Mouse (Mus musculus) heart, adult 2 months (tissue): ENCODE results near the gene Pglyrp4.

ENCODE experiments used
- CTCF ChIP-seq: fragments of 200-600 bp; IDR thresholded peaks from 2 replicates; pipeline ENCODE4 v1.8.1; 2022; ENCODE audit warnings: antibody characterized with exemption, mild to moderate bottlenecking, moderate library complexity
- EP300 ChIP-seq: fragments of 200-500 bp; IDR thresholded peaks from 2 replicates; pipeline ENCODE4 v1.6.1; 2011; ENCODE audit warnings: low read depth, low read length, control low read depth; ENCODE audit not compliant: insufficient read depth
- POLR2A ChIP-seq: fragments of 200-500 bp; IDR thresholded peaks from 2 replicates; pipeline ENCODE4 v1.6.1; 2011; ENCODE audit warnings: mild to moderate bottlenecking, low read depth, low read length, control low read depth; ENCODE audit not compliant: insufficient read depth

DNA sequence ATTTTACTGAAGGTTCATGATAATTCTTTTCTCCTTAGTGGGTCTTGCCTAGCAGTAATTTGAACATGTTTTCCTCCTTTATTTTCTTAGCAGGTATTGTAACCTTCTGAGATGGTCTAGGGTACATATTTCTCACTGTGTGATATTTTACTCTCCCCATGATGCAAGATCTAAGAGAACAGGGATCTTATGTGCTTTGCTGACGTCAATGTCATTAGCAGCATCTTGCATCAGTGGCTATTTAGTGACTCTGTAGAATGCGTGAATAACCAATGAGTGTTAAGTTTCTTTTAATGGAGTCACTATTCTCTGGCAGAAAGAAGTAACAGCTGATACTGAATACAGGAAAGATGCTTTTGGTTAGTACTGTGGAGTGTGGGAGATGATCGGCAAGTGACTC, 42.8 kb upstream of the Pglyrp4 start:
- TF ChIP-seq CTCF: no peak
- no peak for TF ChIP-seq POLR2A
- no peak for TF ChIP-seq EP300
